Comparison of ENCODE assay signal across 15 mouse cellular contexts in the genomic region with DNA sequence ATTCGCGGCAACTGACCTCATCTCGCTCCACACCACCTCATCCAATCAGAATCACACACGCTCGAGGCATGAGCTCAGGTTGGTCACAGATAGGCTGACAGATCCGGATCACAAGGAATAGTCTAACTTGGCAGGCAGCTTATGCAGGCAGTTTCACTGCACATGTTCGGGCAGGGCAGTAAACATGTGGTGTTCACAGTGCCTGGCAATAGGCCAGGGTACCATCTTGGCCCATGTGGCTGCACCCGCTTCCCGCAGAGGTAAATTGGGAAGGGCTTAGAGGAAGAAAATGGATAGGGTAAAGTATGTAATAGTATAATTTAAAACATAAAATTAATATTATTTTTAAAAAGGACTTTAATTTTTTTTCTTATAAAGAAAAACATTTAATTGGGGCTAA.
"Had no signal": no experiment of that assay in that cellular context is flagged by ENCODE, and none has a peak within 500 bp of the region (broad histone marks: within the 10 kb centered on the region; RNA-seq: fewer than 3 reads in every experiment).

No protein-coding gene starts in this region.

- H3K9ac ChIP-seq: lung, embryonic 14.5 days; midbrain, embryonic 15.5 days; neural tube, embryonic 13.5 days; stomach, embryonic 15.5 days had no signal

- ATAC-seq: midbrain, embryonic 15.5 days had no signal

- H3K4me1 ChIP-seq: limb, embryonic 10.5 days; midbrain, embryonic 10.5 days; midbrain, embryonic 15.5 days; neural tube, embryonic 13.5 days; stomach, embryonic 15.5 days had no signal

- DNase-seq: kidney, postnatal 36 days; lung, embryonic 14.5 days; lung, postnatal 10 days; retina, postnatal 1 day; right cerebral cortex, postnatal 14 days; thymus, adult 2 months; thymus, postnatal 25 days had no signal

- H3K36me3 ChIP-seq: limb, embryonic 10.5 days; midbrain, embryonic 10.5 days; midbrain, embryonic 15.5 days; neural tube, embryonic 13.5 days; stomach, embryonic 15.5 days had no signal

- H3K9me3 ChIP-seq: limb, embryonic 10.5 days; midbrain, embryonic 10.5 days; midbrain, embryonic 15.5 days; neural tube, embryonic 13.5 days; stomach, embryonic 15.5 days had no signal

- H3K27me3 ChIP-seq: midbrain, embryonic 15.5 days; neural tube, embryonic 13.5 days; stomach, embryonic 15.5 days had no signal

- H3K4me3 ChIP-seq: layer of hippocampus, adult 2 months; limb, embryonic 10.5 days; midbrain, embryonic 10.5 days; midbrain, embryonic 15.5 days; neural tube, embryonic 13.5 days; stomach, embryonic 15.5 days had no signal

- H3K27ac ChIP-seq: kidney, postnatal 0 days; layer of hippocampus, adult 2 months; limb, embryonic 10.5 days; midbrain, embryonic 10.5 days; midbrain, embryonic 15.5 days; neural tube, embryonic 13.5 days; stomach, embryonic 15.5 days had no signal

- H3K4me2 ChIP-seq: liver, embryonic 11.5 days; lung, embryonic 14.5 days; midbrain, embryonic 15.5 days; neural tube, embryonic 13.5 days; stomach, embryonic 15.5 days had no signal
